Mouse (Mus musculus) neutrophil, adult 5-6 weeks (primary cell): Measurements from ENCODE around the gene Nav2. TPM values are rescaled to one million over a fixed set of nuclear protein-coding genes. Genes with fewer than 3 reads are reported as not detected.

ENCODE experiments used
- ATAC-seq: fragments of 151-379, 151-347 bp; 2 replicates; pipeline ENCODE4 v1.8.0; 2017; ENCODE audit warnings: mild to moderate bottlenecking, moderate TSS enrichment; ENCODE audit not compliant: insufficient number of reproducible peaks, poor library complexity, low FRiP score, severe bottlenecking; ENCODE audit errors: extremely low read depth
- total RNA-seq: library from RNA; stranded (forward); fragments of 200-1000 nt; gene quantifications from 2 replicates; pipeline ENCODE4 v1.2.3, GENCODE M21; 2017

Nav2 gene
- total RNA-seq, 1 experiment from 2014 or later = 3.1 TPM

DNA sequence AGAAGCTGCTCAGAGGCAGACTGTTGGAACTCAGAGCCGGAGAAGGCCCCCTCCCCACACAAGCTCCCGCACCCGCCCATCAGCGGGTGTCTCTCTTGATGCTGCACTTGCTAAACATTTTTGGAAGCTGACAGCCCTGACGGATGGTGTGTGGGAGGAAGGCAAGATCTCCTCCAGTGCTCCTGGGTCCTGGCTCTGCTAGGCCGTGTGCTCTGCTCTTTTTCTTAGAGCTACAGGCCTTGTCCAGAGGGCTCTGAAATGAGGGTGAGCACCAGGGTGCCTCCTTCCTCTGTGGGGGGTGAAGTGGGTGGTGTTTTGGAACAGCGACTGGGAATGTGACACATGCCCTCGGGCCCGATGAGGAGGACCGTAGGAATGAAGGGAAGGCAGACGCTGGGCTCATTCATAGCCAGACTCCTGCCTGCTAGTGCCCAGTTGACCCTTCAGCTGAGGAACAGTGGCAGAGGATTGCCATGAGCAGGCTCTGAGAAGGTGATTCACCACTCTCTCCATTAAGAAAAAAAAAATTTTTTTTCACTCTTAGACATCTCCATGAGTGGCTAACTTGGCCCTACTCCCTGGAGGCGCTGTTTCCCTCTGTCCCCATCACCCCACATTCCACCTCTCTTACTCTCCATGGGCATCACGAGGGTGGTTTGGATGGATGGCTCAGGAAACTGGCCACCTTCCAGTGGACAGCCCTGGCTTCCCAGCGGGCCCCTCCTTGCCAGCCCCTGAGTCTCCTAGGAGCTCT is 340.0 kb downstream of the Nav2 start:
- ATAC-seq = no peak

DNA sequence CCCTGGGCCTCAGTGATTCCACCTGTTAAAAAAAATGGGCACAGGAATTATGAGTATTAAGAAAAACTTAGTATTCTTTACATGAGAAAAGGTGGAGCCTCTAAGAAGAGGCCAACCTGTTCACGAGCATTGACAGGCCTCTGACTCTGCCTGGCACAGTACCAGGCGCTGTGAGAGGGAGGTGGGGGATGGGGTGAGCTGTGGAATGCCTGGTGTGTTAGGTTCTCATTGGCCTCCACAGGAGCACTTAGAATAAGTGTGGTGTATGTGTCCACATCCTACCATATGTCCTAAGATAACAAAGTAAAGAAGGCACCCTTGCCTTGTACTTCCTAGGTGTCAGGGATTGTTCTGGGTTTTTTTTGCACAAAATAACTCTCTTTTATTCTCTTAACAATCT is 340.9 kb downstream of the Nav2 start:
- no peak for ATAC-seq

DNA sequence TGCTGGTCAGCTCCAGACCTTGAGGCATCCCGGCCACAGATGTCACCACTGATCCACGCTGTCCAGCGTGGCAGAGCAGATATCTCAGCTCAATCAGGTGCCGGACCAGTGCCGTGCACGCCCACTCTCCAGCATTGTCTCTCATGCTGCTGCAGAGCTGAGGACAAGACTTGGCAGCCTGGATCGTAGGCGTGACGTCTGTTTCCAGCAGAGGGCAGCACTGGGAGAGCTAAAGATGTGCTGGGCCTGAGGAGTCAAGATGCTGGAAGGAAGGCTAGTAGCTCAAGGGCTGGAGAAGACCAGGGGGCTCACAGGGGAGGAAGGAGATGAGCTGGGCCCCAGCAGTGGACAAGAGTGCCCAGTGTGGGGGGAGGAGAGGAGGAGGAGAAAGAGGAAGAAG is 341.5 kb downstream of the Nav2 start:
- no peak; the same call in 1 of the 2 replicates for ATAC-seq

DNA sequence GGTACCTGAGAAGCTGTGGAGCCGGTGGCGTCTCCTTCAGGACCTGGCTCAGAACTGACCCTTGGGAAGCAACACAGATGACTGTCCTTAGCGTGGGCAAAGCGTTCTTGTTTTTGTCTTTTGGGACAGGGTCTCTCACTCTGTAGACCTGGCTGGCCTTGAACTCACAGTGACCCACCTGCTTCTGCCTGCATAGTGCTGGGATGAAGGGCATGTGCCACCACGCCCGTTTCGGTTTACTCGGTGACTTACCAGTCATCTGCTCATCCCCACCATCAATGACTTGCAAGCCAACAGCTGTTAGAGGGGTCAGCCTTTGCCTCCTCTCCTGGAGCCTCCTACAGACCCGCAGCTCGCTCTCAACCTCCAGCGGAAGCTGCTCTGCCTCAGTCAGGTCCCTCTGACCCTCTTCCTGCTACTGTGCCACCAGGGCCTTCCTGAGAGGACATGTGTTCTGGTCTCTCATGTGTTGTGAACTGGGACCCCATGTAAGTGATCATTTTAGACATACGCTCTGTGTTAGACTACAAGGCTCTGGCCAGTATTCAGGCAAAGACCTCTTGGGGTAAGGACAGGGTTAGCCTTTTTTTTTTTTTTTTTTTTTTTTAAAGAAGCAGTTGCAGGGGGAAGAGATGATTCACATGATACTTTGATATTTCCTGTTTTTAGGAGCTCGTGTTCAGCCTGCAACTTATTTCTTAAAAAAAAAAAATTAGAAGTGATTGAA is 342.2 kb downstream of the Nav2 start:
- no peak for ATAC-seq

DNA sequence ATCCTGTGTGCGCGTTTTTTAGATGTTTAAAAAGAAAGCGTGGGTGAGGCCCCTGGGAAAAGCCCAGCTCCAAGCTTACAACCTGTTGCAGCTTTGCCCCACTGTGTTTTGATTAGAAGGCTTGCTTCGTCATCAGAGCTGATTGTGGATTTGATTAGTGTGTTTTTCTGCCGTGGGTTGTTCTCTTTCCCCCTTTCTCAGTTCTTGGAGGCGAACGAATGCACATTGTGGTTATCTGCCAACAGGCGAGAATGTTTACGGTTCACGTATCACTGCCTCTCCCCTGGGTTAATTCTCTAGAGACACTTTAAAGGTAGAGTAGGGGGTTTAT is 342.8 kb downstream of the Nav2 start:
- no peak for ATAC-seq

DNA sequence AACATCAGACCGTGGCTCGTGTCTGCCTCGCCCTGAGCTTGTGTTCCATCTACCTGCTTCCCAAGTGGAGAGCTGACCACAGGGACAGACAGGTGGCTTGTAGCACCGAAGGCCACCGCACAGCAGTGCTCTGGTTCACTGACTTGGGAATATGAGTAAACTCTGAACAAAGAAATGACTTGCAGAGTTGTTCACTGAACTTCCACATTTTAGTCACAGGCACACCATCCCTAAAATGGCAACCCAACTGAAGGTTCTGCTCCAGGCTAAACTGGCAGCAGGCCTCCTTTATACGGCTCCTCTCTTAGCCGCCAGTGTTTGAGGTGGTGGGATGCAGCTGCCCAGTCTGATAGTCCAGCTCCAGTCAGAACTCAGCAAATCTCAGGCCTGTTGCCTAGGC is 343.9 kb downstream of the Nav2 start:
- no peak for ATAC-seq

DNA sequence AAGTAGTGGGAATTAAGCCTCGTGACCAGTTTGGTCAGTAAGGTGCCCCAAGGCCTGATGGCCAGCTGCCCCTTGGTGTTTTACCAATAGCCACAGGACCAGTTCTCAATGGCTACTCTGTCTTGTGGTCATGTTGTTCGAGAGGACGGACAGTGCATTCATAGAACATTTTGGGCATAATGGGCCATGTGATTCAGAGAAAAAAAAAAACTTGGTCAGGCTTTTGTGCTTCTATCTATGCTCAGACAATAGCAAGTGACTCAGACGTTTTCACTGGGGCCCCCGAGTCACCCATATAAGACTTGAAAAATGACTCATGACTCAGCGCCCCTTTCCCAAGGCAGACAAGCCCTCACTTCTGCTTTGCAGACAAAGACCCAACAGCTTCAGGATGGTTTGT is 344.4 kb downstream of the Nav2 start:
- no peak for ATAC-seq

DNA sequence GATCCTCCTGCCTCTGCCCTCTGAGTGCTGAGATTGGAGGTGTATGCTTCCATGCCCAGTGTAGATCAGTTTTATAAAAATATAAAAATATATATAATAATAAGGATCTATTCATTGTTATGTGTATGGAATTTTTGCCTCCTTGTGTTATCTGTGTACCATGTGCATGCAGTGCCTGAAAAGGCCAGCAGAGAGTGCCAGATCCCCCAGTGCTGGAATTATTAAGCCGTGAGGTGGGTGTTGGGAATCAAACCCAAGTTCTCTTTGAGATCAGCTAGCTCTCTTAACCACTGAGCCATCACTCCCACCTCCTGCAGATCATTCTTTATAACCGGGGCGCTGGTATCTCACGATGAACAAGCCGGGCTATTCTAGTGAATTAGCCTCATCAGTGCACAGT is 346.5 kb downstream of the Nav2 start:
- no peak for ATAC-seq

DNA sequence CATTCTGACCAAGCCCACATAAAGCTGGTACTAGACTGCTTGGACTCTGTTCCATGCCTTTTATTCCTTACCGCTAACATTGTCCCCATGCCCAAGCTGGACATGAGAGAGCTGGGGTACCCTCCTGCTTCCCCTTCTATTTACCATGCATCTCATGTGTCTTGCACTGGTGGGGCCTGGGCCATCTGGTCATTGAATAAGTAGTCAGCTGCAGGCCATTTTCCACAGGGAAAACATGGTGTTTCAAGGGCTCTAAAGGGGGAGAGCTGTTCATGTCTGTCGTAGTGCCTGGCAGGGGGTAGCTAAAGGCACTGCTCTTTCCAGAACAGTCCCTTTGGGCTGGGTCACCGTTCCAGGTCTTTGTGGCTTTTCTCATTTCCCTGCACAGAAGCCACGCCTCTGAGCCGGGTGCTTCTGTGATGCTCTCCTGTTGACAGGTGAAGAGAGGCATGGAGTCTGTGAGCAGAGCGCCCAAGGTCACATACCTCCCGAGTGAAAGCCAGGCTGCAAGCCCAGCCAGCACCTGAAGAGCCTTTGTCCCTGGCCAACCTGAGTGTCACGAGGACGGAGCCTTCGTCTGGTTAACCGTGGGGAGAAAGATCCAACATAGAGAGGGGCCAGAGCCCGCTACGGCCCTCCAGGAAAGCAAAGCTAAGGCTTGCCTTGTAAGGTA is 348.9 kb downstream of the Nav2 start:
- ATAC-seq = no peak

DNA sequence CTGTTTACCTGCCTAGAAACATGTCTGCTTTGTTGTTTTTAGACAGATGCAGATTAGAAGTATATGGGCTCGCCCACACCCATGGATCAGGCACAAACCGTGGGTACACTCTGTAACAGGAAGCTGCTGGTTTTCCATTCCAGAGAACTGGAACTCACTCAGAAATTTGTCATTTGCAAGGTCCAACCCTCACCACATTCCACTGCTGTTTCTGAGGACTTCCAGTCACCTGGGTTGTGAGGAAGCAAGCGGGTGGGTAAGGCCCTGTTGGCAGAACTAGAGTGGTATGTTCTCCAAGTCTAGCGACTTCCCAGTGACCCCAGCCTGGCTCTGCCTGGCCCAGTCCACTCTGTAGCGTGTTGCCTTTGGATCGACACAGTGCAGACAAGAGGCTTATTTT is 349.6 kb downstream of the Nav2 start:
- ATAC-seq = no peak

DNA sequence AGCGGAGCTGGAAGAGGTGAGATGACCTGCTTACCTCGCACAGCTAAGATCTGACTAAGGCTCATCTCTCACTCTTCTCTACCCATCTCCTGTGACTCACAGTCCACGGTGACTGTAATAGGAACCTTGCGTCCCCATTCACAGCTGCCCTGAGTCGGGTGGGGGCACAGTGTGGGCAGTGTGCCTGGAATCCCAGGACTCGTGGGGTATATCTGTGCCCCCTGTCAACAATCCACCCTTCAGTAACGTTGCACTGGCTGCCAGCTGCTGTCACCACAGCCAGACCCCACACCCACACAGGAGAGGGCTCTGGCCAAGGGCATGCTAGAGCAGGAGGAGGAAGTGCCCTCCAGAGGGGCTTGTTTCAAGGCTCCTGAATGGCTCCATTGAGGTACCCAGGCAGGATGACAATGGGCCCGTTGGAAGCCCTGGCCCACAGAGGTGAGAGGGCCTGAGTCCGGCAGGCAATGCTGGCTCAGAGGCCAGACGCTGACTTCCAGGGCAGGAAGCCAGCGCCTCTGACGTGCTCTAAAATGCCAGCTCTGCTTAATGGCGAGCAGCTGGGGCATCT is 353.5 kb downstream of the Nav2 start:
- ATAC-seq = no peak

DNA sequence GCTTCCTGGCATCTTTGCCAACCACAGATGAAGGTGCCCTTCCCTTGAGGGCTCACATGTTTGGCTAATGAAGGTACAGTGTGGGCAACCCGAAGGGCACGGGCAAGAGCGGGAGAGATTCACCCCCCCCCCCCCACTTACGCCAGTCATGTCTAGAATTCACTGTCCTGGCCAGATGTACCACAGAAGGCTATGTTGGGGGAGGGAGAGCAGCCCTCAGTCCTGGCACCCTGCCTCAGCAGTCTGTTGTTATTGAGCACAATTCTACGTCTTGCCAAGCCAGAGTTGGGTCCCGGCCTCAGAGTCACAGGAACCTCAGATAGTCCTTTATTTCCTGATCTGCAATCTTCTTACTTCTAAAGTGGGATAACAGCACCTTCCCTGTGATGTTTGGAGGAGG is 357.9 kb downstream of the Nav2 start:
- no peak for ATAC-seq

DNA sequence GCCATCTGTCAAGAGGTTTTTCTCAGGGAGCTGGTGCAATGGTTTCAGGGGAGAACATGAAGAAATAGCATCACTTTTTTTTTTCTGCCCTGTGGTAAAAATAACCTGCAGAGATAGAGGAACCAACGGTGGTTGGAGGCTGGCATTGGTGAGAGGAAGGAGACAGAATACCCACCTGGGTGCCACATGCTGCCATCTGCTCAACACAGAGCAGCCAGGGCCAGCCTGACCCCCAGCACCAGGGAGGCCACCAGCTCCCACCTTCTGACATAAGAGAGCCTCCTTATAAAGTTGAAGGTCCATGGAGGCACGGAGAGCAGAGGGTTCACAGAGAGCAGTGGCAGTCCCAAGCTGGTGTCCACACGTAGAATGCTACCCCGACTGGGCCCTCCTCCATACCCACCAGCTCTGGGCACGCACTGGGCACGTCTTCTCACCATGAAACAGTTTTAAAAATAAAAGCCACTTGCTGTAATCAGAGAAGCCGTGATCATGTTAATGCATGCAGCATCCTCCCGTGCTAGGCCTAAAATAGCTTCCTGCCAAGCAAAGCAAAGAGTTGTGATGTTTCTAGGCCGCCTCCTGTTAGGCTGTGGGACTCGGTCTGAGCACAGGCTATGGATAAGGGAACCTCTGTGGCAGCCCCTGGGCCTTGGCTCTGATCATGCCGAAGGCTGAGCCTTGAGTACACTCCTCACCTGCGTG is 359.3 kb downstream of the Nav2 start:
- ATAC-seq = no peak

DNA sequence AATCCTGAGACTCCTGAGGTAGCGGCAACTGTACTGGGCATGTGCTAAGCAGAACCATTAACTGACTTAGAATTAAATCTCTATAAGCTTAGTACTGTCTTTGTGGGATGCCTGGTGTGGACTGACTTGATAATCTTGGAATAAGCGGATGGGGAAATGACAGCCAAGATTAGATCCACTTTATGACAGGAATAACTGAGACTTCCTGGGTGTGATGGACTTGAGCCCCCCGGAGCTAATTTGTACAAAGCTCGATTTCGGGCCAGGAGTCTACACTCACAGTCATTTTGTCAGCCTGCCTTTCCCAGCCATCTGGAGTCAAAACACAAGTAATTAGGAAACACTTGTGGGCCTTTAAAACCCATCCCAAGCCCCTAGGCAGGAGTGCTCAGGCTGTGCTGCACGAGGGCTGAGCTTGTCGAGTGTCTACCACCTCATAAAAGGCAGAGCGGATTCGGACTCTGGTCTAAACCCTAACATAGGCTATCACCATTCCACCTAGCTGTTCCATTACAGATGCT is 359.9 kb downstream of the Nav2 start:
- no peak for ATAC-seq

DNA sequence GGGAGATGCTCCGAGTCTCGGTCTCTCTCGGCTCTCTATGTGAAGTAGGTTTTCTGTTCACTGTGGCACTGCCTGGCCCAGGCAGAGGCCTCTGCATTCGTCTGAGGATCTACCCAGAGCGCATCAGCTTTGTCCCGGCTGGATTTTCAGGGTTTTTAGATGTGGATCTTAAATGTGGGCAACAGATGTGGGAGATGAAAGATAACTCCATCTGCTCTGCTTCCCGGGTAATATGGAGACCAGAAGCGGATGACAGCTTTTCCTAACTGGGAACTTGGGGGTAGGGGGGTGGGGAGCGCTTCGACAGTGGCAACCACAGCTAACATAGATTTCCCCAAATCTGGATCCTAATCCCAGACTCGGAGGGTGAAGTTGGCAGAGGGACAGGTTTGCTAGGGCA is 362.3 kb downstream of the Nav2 start:
- ATAC-seq = no peak

DNA sequence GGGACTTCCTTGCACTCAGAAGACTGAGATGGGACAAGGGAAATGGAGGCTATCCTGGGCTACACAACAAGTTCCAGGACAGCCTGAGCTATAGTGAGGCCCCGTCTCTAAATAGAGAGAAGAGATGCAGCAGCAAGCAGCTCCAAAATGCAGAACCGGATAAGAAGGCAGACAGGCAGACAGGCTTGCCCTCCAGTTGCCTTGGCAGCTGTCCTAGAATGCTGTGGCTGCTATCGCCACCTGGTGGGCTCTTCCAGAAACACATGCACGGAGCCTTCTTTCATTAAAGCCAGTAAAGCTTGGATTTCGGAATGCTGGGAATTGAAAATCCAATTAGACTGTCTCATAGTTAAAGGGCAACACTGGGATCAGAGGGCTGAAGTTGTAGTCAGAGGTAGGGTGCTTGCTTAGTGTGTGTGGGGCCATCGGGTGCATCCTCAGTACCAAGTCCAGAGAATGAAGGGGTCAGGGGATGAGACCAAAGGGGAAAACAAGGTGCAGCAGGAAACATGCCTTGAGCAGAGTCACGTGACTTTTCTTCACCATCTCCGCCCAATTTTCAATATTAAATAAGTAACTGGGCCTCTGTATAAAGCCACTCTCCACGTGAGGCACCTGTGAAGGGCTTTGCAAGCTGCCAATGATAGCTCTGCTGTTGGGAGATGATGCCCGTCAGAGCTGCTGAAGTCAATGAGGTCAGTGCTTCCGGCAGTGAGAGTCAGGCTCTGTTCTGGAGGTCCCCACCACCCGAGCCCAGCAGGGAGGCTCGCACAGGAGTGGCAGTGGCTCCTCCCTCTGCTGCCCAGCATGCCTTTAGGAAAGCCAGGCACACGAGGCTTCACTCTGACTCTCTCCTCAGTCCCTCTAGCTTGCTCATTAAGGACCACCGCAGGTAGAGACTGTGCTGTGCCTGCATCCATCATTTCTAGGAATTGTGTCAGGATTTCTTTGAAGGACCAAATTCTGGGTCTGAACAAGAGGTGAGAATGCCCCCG is 364.2 kb downstream of the Nav2 start:
- ATAC-seq = peak; percentile 64; the same call in 1 of the 2 replicates

DNA sequence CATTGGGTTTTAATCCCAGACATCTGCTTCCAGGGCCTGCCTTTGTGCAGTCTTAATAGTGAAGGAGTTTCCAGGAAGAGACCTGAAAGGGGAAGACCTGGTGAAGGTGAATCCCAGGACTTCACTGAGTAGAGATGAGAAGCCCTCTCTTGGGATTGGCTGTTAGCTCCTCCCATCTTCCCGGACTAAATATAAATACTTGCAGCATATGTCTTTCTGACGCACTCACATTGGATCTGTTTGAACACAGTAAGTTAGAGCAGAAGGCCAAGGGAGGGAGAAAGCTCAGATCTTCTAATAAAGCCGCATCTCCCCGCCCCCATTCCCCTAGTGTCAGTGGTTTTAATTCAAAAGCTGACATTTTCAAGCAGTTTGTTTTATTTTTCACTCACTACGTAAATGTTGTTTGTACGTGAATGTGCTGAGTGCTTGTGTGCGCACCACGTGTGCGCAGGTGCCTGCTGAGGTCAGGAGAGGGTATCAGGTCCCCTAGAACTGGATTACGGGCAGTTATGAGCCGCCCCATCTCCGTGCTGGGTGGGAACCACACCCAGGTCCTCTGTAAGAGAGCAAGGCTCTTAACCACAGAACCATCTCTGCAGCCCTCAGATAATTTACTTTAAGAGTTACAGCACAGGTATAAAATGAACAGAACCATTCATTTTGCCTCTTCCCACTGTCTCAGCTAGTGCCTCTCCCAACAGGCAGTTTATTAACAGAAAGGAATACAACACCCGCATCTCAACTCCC is 365.6 kb downstream of the Nav2 start:
- no peak for ATAC-seq
